Mouse (Mus musculus) B cell, adult (primary cell): ENCODE results near the gene Abcc2. TPM values are rescaled to one million over a fixed set of nuclear protein-coding genes. Genes with fewer than 3 reads are reported as not detected.

Experiments used
- total RNA-seq: library from RNA; stranded (reverse); gene quantifications from 4 replicates; pipeline ENCODE4 v1.2.4, GENCODE M21; 2023; ENCODE audit not compliant: inconsistent age

Gene Abcc2
- total RNA-seq: not detected in 4 replicates

GRCm38 (mm10) chr19:43781980-43782379, at the start of gene Abcc2:
TSS of gene Abcc2 (plus strand) at chr19:43782192.

GRCm38 (mm10) chr19:43752489-43753225, 29.3 kb upstream of the Abcc2 start, which contains the start of the genes Cutc and Cox15:
TSS of gene Cutc (plus strand) at chr19:43752996.
TSS of gene Cox15 (minus strand) at chr19:43753000.

Other genes starting within 250 kb of the Abcc2 start
- not detected in 4 replicates for gene Nkx2-3, start 169.9 kb upstream of the Abcc2 start, total RNA-seq
- gene Slc25a28, start 107.3 kb upstream of the Abcc2 start, total RNA-seq: 64.4 to 80.6 TPM (median 75.8 TPM) in 4 replicates
- gene Entpd7, start 92.5 kb upstream of the Abcc2 start, total RNA-seq: 19.7 to 23.8 TPM (median 20.6 TPM) in 4 replicates
- gene Cutc, start 29.2 kb upstream of the Abcc2 start, total RNA-seq: 15.8 to 17.9 TPM (median 16.6 TPM) in 4 replicates
- 11.7 to 19.1 TPM (median 16.8 TPM) in 4 replicates for gene Cox15, start 29.2 kb upstream of the Abcc2 start, total RNA-seq
- 8.9 to 10.6 TPM (median 10.1 TPM) in 4 replicates for gene Dnmbp, start 158.0 kb downstream of the Abcc2 start, total RNA-seq
- gene Cpn1, start 204.4 kb downstream of the Abcc2 start, total RNA-seq: not detected in 4 replicates
- not detected in 4 replicates for gene Cyp2c23, start 247.0 kb downstream of the Abcc2 start, total RNA-seq